Comparison of ENCODE assay signal across 15 mouse cellular contexts in the genomic region with DNA sequence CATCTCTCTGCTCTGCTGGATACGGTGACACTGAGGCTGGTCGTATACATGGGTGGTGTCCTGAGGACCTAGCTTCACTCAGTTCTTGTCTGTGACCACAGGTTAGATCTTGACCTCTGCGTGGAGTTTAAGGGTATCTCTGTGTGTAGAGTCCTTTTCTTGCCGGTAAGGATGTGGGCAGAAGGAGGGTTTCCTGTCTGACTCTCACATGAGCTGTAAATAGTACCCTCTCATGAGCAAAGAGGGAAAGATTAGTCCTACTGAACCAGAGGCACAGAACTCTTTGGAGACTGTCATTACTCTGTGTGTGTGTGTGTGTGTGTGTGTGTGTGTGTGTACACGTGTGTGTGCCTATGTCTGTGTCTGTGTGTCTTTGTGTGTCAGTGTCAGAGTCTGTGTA.
"Had no signal": no experiment of that assay in that cellular context is flagged by ENCODE, and none has a peak within 500 bp of the region (broad histone marks: within the 10 kb centered on the region; RNA-seq: fewer than 3 reads in every experiment).

No protein-coding gene starts in this region.

- ATAC-seq: liver, embryonic 12.5 days had no signal

- H3K4me1 ChIP-seq: liver, embryonic 12.5 days; midbrain, embryonic 10.5 days; neural tube, embryonic 13.5 days had no signal

- H3K9me3 ChIP-seq: neural tube, embryonic 13.5 days had no signal

- DNase-seq: kidney, adult 18-20 months; kidney, postnatal 10 days; kidney, postnatal 4 days; lung, embryonic 14.5 days; lung, postnatal 14 days; midbrain, embryonic 14.5 days; retina, postnatal 1 day; right cerebral cortex, postnatal 4 days; thymus, postnatal 4 days had no signal

- H3K27me3 ChIP-seq: liver, embryonic 12.5 days; neural tube, embryonic 13.5 days had no signal

- H3K4me2 ChIP-seq: liver, embryonic 12.5 days; lung, embryonic 14.5 days; neural tube, embryonic 13.5 days had no signal

- H3K36me3 ChIP-seq: liver, embryonic 12.5 days; midbrain, embryonic 10.5 days; neural tube, embryonic 13.5 days had no signal

- H3K9ac ChIP-seq: liver, embryonic 12.5 days; lung, embryonic 14.5 days; neural tube, embryonic 13.5 days had no signal

- H3K4me3 ChIP-seq: layer of hippocampus, adult 2 months; liver, embryonic 12.5 days; midbrain, embryonic 10.5 days; neural tube, embryonic 13.5 days had no signal

- H3K27ac ChIP-seq: layer of hippocampus, adult 2 months; liver, embryonic 12.5 days; macrophage; midbrain, embryonic 10.5 days; neural tube, embryonic 13.5 days; stomach, postnatal 0 days had no signal
